Mouse (Mus musculus) midbrain, embryonic 15.5 days (tissue): ENCODE measurements at regions not wholly inside any gene's neighbourhood (a gene's known extent, or its start where the extent isn't known, plus 50 kb on each side); places are given as distances from the start of the nearest gene placed in this dataset.

Experiments
- ATAC-seq: fragments of 200-750 bp; cut with Nextera tagmentation; replicated peaks from 2 replicates; pipeline ENCODE4 v1.8.0; 2017; ENCODE audit warnings: moderate TSS enrichment
- H3K27ac ChIP-seq: fragments of 300-500 bp; sonication (generic); 2 replicates; pipeline ENCODE4 v1.5.1; 2015; ENCODE audit warnings: mild to moderate bottlenecking, inconsistent platforms
- H3K27me3 ChIP-seq: fragments of 300-500 bp; sonication (generic); replicated peaks from 2 replicates; pipeline ENCODE4 v1.6.1; 2015; ENCODE audit warnings: inconsistent platforms
- H3K36me3 ChIP-seq: fragments of 300-500 bp; sonication (generic); replicated peaks from 2 replicates; pipeline ENCODE4 v1.6.1; 2015; ENCODE audit warnings: inconsistent platforms
- H3K4me1 ChIP-seq: fragments of 300-500 bp; sonication (generic); 2 replicates; pipeline ENCODE4 v1.6.1; 2015; ENCODE audit warnings: inconsistent platforms
- H3K4me2 ChIP-seq: fragments of 300-500 bp; sonication (generic); 2 replicates; pipeline ENCODE4 v1.6.1; 2015; ENCODE audit warnings: inconsistent platforms, mild to moderate bottlenecking, moderate library complexity
- H3K4me3 ChIP-seq: fragments of 300-500 bp; sonication (generic); 2 replicates; pipeline ENCODE4 v1.5.1; 2015; ENCODE audit warnings: mild to moderate bottlenecking, inconsistent platforms
- H3K9ac ChIP-seq: fragments of 300-500 bp; sonication (generic); 2 replicates; pipeline ENCODE4 v1.6.1; 2015; ENCODE audit warnings: mild to moderate bottlenecking, inconsistent platforms
- H3K9me3 ChIP-seq: fragments of 300-500 bp; sonication (generic); 2 replicates; pipeline ENCODE4 v1.6.1; 2016; ENCODE audit warnings: inconsistent platforms
- WGBS: fragments of 180-500 bp; shearing (Covaris S2); methylation state at CpG from one replicate; pipeline ENCODE4 v1.1.7; 2015; ENCODE audit warnings: mixed read lengths; 5-methylcytosine and 5-hydroxymethylcytosine counted together

DNA sequence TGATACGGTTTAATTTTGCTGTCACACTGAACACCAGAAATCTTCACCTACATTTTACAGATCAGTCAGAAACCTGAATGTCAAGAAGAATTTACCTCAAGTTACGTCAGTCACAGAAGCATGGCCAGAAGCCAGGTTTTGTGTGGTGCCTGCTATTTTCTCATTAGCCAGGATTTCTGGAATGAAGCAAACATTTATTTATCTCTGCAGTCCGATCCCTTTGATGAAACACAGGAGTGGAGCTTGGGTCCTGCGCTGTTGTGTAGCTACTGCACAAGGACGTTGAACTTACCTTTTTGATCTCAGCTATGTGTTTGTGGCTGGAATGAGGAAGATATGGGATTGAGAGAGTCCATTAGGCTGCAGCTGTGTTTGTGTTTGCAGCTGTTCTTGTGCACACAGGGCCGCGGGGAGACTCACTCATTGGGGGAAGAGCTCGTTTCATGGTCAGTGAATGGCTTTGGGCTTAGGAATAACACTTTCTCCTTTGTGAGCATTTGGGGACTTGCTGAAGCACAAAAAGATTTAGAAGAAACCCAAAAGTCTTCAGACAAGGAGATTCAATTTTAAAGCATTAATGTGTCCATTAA is 318.2 kb downstream of the Gpat3 start:
- Histone ChIP-seq H3K27me3 (0 out of 2 replicates have a peak, but pooled peaks cover 2% of the 10 kb centered on the region), H3K4me3 (no peak overlapping the region), H3K4me1 (no peaks in the 10 kb centered on the region), H3K4me2 (no peak overlapping the region), H3K36me3 (no peaks in the 10 kb centered on the region), H3K9me3 (no peaks in the 10 kb centered on the region), H3K9ac (no peak overlapping the region), H3K27ac (no peak overlapping the region)
- ATAC-seq = no peak
- 43% methylated on average over 8 of the region's 8 CpGs for WGBS

- Histone ChIP-seq H3K9me3 (no peaks in the 10 kb centered on the region), H3K4me1 (no peaks in the 10 kb centered on the region), H3K27me3 (0 out of 2 replicates have a peak, but pooled peaks cover 2% of the 10 kb centered on the region), H3K4me3 (no peak overlapping the region), H3K9ac (no peak overlapping the region), H3K4me2 (no peak overlapping the region), H3K27ac (no peak overlapping the region), H3K36me3 (no peaks in the 10 kb centered on the region)
- 40% methylated on average over 5 of the region's 5 CpGs for WGBS
- ATAC-seq = no peak
Measured at GRCm38 (mm10) chr5:101163112-101163511, 317.6 kb downstream of the Gpat3 start.

DNA sequence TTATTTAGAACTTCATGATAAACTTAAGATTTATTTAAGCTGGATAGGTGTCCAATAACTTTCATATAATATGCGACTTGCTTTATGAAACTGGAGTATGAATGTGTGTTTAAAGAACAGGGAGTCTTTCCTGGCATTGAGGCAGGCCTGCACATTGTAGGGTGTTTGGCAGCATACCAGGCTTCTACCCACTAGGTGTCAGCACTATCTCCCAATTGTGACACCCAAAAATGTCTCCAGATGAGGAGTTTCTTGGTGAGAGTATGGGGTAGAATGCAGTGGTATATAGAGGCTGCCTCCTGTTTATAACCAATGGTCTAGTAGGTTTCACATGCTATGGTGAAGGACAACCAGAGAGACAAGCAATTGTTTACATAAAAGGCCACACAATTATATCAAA is 311.9 kb downstream of the Gpat3 start:
- Histone ChIP-seq H3K4me1 (no peaks in the 10 kb centered on the region), H3K4me3 (no peak overlapping the region), H3K9me3 (no peaks in the 10 kb centered on the region), H3K27me3 (no peaks in the 10 kb centered on the region), H3K36me3 (no peaks in the 10 kb centered on the region), H3K27ac (no peak overlapping the region), H3K4me2 (no peak overlapping the region), H3K9ac (no peak overlapping the region)
- ATAC-seq = no peak
- 65% methylated on average over 1 of the region's 1 CpGs for WGBS

DNA sequence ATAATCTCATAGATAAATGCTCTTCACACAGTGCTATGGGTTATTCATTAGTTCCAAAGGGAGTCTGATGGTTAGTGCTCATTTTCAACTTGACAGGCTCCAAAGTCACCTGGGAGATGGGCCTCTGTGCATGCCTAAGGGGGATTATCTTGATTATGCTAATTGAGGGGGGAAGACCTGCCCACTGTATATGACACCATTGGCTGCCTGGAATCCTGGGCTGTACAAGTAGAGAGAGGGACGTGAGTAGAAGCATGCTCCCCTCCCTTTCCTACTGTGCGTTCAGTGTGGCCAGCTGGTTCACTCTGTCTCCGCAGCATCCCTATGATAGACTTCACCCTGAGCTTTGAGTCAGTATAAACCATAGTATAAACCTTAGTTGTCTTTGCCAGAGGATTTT is 300.8 kb downstream of the Gpat3 start:
- WGBS = 46% methylated on average over 3 of the region's 3 CpGs
- Histone ChIP-seq H3K4me2 (no peak overlapping the region), H3K27me3 (no peaks in the 10 kb centered on the region), H3K4me3 (no peak overlapping the region), H3K9me3 (no peaks in the 10 kb centered on the region), H3K27ac (no peak overlapping the region), H3K36me3 (no peaks in the 10 kb centered on the region), H3K4me1 (no peaks in the 10 kb centered on the region), H3K9ac (no peak overlapping the region)
- no peak for ATAC-seq

DNA sequence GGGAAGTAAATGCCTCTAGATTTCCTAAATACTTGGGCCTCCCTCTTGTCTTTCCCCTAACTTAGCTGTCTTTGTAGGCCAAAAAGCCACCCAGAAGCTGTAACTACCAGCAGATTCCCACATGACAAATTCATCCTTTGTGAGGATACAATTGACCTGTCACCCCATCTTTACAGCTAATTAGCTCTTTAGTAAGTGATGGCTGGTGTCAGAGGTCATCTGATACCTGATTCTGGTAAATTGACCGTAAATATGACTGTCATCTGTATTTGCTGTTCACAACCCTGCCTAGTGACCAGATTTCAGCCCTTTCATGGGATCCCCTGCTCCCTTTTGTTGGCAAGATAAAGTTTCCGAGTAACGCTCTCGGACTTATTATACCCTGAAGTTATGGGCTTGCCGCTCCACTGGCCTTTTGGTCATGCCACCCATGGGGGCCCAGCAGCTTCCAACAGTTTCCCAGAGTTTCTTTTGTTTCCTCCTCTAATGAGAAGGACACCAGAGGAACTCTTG is 279.5 kb downstream of the Gpat3 start:
- Histone ChIP-seq H3K9ac (no peak overlapping the region), H3K36me3 (no peaks in the 10 kb centered on the region), H3K4me2 (no peak overlapping the region), H3K4me1 (no peaks in the 10 kb centered on the region), H3K4me3 (no peak overlapping the region), H3K27me3 (peaks cover 5% of the 10 kb centered on the region; the same call in 1 of the 2 replicates), H3K27ac (no peak overlapping the region), H3K9me3 (no peaks in the 10 kb centered on the region)
- 22% methylated on average over 5 of the region's 5 CpGs for WGBS
- no peak for ATAC-seq

GRCm38 (mm10) chr5:101122914-101123313 is 277.4 kb downstream of the Gpat3 start:
- H3K9me3 ChIP-seq = no peaks in the 10 kb centered on the region
- no peak overlapping the region for H3K27ac ChIP-seq
- 0 out of 2 replicates have a peak, but pooled peaks cover 5% of the 10 kb centered on the region for H3K27me3 ChIP-seq
- ATAC-seq = no peak
- no peak overlapping the region for H3K9ac ChIP-seq
- H3K4me3 ChIP-seq = no peak overlapping the region
- 88% methylated on average over 6 of the region's 6 CpGs for WGBS
- H3K4me1 ChIP-seq = no peaks in the 10 kb centered on the region
- H3K36me3 ChIP-seq = no peaks in the 10 kb centered on the region
- no peak overlapping the region for H3K4me2 ChIP-seq

- WGBS = 70% methylated on average over 5 of the region's 5 CpGs
- no peaks in the 10 kb centered on the region for H3K4me1 ChIP-seq
- ATAC-seq = no peak
- H3K9me3 ChIP-seq = no peaks in the 10 kb centered on the region
- H3K9ac ChIP-seq = no peak overlapping the region
- no peaks in the 10 kb centered on the region for H3K36me3 ChIP-seq
- H3K27ac ChIP-seq = no peak overlapping the region
- H3K27me3 ChIP-seq = 0 out of 2 replicates have a peak, but pooled peaks cover 5% of the 10 kb centered on the region
- no peak overlapping the region for H3K4me3 ChIP-seq
- no peak overlapping the region for H3K4me2 ChIP-seq
Measured at GRCm38 (mm10) chr5:101120509-101121201, 275.1 kb downstream of the Gpat3 start.

- no peak overlapping the region for H3K27ac ChIP-seq
- no peaks in the 10 kb centered on the region for H3K9me3 ChIP-seq
- H3K4me2 ChIP-seq = no peak overlapping the region
- H3K4me3 ChIP-seq = no peak overlapping the region
- 54% methylated on average over 7 of the region's 7 CpGs for WGBS
- H3K36me3 ChIP-seq = no peaks in the 10 kb centered on the region
- ATAC-seq = no peak
- no peaks in the 10 kb centered on the region for H3K27me3 ChIP-seq
- no peak overlapping the region for H3K9ac ChIP-seq
- H3K4me1 ChIP-seq = 0 out of 2 replicates have a peak, but pooled peaks cover 4% of the 10 kb centered on the region
Measured at GRCm38 (mm10) chr5:101112151-101112769, 266.7 kb downstream of the Gpat3 start.

DNA sequence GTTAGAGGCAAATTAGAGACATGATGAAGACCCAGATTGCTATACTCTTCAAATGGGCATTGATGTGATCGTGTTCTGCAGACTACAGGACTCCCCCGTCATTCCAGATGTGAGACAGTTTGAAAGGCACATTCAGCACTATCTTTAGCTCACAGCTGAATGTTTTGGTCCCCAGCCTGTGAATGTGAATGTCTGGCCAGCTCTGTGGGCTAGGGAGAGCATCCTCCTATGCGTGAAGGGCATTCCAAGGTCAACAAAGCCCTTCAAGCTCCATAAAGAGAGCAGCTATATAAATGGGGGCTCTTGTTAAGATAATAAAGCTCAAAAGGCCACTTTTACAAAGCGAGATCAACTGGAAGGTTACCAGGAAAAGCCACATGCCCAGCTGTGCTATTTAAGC is 266.1 kb downstream of the Gpat3 start:
- H3K27me3 ChIP-seq = no peaks in the 10 kb centered on the region
- no peaks in the 10 kb centered on the region for H3K36me3 ChIP-seq
- H3K4me3 ChIP-seq = no peak overlapping the region
- WGBS = 68% methylated on average over 4 of the region's 4 CpGs
- ATAC-seq = no peak
- H3K4me1 ChIP-seq = 0 out of 2 replicates have a peak, but pooled peaks cover 4% of the 10 kb centered on the region
- H3K9ac ChIP-seq = no peak overlapping the region
- H3K27ac ChIP-seq = no peak overlapping the region
- H3K9me3 ChIP-seq = no peaks in the 10 kb centered on the region
- no peak overlapping the region for H3K4me2 ChIP-seq

DNA sequence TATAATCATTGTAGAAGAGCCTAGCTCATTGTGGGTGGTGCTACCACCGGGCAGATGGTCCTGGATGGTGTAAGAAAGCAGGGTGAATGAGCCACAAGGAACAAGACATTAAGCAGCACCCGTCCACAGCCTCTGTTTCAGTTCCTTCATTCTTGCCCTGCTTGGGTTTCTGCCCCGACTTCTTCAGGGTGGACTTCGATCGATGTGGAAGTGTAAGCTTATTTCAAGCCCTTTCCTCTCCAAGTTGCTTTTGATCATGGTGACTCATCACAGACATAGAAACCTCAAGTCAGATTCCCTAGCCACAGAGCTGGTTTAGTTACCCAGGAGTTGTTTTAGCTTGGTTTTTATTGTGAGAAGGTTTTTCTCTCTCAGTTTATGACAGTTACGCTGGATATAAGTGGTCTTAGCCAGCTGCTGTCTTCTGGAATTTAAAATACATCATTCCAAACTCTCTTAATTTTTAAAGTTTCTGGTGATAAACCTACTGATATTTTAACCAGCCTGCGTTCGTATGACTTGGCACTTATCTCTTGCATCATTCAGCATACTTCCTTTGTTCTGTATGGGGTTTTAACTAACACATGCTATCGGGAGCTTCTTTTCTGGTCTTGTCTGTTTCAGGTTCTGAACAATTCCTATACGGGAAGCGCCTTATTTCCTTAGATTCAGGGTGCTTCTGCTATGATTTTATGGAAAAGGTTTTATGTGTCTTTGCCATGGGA is 255.6 kb downstream of the Gpat3 start:
- Histone ChIP-seq H3K27ac (no peak overlapping the region), H3K9me3 (no peaks in the 10 kb centered on the region), H3K4me3 (no peak overlapping the region), H3K9ac (no peak overlapping the region), H3K4me2 (no peak overlapping the region), H3K27me3 (no peaks in the 10 kb centered on the region), H3K36me3 (no peaks in the 10 kb centered on the region), H3K4me1 (no peaks in the 10 kb centered on the region)
- no peak for ATAC-seq
- 84% methylated on average over 11 of the region's 11 CpGs for WGBS

GRCm38 (mm10) chr5:101091027-101091598 is 245.6 kb downstream of the Gpat3 start:
- H3K4me2 ChIP-seq = peak overlapping the region; percentile 30
- no peak overlapping the region for H3K9ac ChIP-seq
- H3K36me3 ChIP-seq = no peaks in the 10 kb centered on the region
- peak; percentile 89 for ATAC-seq
- H3K4me3 ChIP-seq = no peak overlapping the region
- peaks cover 17% of the 10 kb centered on the region for H3K4me1 ChIP-seq
- H3K9me3 ChIP-seq = no peaks in the 10 kb centered on the region
- WGBS = 34% methylated on average over 21 of the region's 21 CpGs
- peak overlapping the region; percentile 49 for H3K27ac ChIP-seq
- no peaks in the 10 kb centered on the region for H3K27me3 ChIP-seq
